Mouse (Mus musculus) megakaryocyte, embryonic 14.5 days (primary cell): ENCODE measurements around the gene Adk.

ENCODE experiments used
- FLI1 ChIP-seq: IDR thresholded peaks from 2 replicates; pipeline ENCODE4 v1.6.1; 2012; ENCODE audit warnings: low read length, inconsistent platforms, mixed read lengths
- GATA1 ChIP-seq: IDR thresholded peaks from 3 replicates; pipeline ENCODE4 v1.6.1; 2012; ENCODE audit warnings: mixed read lengths, low read length, inconsistent platforms, borderline replicate concordance

DNA sequence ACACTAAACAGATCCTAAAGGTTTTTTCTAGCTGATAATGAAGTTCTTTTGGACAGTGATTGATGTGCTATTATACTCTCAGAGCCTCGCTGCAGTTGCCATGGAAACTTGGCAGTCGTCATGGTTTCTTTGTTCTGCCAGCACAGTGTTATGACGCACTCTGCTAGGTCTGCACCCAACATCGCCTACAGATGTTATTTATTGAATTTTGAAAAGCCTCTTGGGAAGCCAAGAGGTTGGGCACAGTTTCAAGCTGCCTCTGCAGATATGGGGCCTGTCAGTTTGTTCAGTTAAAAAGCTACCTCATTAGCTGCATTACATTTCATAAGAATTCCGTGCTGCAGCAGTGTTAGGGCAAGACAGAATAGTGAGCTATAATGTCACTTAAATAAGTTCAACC, 316.8 kb downstream of the Adk start:
- TF ChIP-seq FLI1 = no peak
- TF ChIP-seq GATA1 = no peak
